Mouse (Mus musculus): ENCODE data around the gene Cabp4. TPM values are rescaled to one million over a fixed set of nuclear protein-coding genes. Genes with fewer than 3 reads are reported as not detected.
"Not testable (repeated sequence)": the region's sequence is repeated elsewhere in the genome, so short reads cannot be mapped to it uniquely, and the experiment has no call there.

The Cabp4 gene
- total RNA-seq, 2 experiments from 2014 or later = 0.14 TPM; not detected in 1

DNA sequence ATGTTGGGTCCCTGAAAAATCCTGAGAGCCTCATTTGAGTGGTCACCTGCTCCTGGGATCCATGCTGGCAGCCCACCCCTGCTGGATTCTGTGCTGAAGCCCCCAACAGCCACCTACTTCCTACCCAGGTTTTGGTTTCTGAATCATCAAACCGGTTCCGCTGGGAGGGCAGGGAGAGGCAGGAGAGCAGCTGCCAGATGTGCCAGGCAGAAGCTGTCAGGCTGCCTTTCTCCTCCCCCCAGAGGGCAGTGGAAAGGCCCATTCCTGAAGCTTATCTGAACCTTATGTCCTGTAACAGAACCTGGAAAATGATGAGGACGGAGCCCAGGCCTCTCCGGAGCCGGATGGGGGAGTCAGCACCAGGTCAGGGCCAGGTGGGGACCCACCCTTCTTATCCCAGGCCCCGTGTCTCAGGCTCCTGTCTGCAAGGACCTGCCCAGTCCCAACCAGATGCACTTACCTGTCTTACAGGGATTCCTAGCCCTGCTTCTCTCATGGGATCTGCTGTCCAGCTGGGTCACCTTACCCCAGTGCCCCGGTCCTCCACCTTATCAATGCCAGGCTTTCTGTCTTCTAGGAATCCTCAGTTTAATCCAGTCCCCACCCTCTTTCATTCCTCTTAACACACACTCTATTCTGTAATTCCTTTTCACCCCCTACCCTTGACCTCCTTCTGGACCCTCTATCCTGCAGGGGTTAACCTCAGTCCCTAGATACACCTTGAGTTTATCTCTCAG lies 16.9 kb downstream of the Cabp4 start:
- intact Hi-C loops (cut with DNase I; ENCODE audit: low total_unique reads) = no loop called here
- no peak for DNase-seq

GRCm38 (mm10) chr19:4125741-4126696 lies 17.8 kb downstream of the Cabp4 start, which contains the start of gene Aip:
TSS of gene Aip (minus strand) at chr19:4125858.
- intact Hi-C loops (cut with DNase I; ENCODE audit: low total_unique reads) = no loop called here
- peak; percentile 99 for DNase-seq

DNA sequence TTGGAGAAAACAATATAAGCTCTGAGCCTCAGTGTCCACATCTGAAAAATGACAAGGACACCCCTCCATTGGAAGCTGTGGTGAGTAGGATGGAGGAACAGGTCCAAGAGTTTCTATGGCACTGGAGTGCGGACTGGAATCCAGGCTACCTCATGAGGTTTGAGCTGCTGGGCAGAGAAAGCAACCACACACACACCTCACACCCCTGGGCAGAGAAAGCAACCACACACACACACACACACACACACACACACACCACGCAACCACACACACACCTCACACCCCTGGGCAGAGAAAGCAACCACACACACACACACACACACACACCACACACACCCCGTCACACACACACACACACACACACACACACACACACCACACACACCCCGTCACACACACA lies 18.6 kb downstream of the Cabp4 start:
- intact Hi-C loops (cut with DNase I; ENCODE audit: low total_unique reads); DNase-seq: not testable (repeated sequence)

GRCm38 (mm10) chr19:4124432-4124831 lies 19.4 kb downstream of the Cabp4 start:
- no peak for DNase-seq
- intact Hi-C loops (cut with DNase I; ENCODE audit: low total_unique reads) = no loop called here

DNA sequence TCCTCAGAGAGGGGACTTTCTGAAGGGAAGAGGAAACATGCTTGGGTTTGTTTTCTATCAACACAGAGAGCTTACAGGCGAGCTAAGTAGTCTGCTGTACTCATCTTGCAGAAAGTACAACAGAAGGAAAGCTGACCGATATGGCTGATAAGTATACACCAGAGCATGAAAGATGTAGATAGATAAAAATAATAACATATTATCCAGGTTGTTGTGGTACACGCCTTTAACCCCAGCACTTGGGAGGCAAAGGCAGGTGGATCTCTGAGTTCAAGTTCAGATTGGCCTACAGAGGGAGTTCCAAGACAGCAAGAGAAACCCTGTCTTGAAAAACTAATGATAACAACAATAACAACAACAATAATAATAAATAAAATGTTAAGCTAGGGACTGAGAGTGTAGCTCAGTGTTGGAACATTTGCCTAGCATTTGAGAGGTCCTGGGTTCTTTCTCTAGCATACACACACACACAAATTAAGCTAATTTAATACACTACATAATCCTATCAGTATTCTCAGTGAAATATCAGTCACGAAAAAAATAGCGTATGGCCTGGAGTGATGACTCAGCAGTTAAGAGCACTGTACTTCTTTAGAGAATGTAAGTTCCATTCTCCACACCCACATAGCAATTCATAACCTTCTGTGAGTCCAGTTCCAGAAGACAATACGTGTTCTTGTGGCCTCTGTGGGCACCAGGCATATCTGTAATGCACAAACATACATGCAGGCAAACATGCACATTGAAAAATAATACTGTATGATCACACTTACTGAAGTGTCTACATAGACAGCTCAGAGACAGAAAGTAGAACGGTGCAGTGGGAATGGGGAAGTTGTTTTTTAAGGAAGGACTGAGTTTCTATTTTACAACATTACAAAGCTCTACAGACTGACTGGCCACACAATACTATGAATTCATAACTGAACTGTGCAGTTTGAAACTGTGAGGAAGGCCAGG lies 21.1 kb downstream of the Cabp4 start:
- intact Hi-C loops (cut with DNase I; ENCODE audit: low total_unique reads) = no loop called here
- DNase-seq = no peak

GRCm38 (mm10) chr19:4121896-4122295 lies 21.9 kb downstream of the Cabp4 start:
- DNase-seq; intact Hi-C loops (cut with DNase I; ENCODE audit: low total_unique reads): not testable (repeated sequence)

DNA sequence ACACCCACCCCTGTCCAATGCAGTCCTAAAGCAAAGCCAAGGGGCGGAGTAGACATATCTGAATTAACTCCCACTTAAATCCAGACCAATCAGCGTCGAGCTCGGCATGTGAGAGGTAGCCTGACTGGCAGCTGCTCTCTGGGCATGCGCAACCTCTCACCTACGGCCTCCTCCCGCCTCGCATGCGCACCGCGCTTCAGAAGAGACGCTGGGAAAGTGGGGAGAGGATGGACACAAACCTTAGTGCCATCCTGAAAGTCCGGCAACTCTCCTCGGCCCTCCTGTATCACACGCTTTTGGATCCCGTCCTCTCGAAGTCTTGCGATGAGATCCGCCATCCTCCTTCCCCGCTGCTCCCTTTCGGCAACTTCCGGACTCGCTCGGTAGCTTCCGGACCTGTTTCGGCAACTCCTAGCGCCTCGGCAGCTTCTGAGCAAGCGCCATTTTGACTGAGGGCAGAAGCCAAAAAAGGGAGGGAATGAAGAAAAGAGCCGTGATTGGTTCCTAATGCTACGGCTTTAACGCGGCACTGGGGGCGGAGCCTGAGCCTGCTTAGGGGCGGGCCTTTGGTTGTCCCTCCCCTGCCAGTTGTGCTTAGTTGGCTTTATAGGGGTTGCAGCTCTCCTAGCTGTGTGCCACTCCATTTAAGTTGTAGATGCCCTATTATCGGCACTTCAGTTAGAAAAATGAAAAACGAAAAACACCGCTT lies 22.6 kb downstream of the Cabp4 start:
- peak; percentile 98 for DNase-seq
- intact Hi-C loops (cut with DNase I; ENCODE audit: low total_unique reads) = no loop called here

DNA sequence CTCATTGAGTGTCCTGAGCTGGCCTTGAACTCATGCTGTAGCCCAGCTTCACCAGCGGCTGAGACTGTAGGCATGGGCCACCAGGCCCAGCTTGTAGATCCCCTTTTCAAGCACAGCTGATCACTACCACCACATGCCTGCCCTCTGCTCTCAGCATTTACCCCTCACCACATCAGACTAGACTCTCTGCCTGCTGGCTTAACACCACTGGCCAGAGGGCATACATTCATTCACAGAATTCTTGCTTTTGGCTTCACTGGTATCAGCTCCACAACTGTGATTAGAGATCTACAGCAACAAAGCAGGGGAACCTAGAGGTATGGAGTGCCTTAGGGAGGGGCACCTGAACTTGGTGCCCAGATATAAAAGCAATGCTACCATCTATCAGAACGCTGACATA lies 23.3 kb downstream of the Cabp4 start:
- no peak for DNase-seq
- intact Hi-C loops (cut with DNase I; ENCODE audit: low total_unique reads) = no loop called here

GRCm38 (mm10) chr19:4119716-4120487 lies 23.9 kb downstream of the Cabp4 start:
- DNase-seq = no peak
- intact Hi-C loops (cut with DNase I; ENCODE audit: low total_unique reads) = no loop called here

DNA sequence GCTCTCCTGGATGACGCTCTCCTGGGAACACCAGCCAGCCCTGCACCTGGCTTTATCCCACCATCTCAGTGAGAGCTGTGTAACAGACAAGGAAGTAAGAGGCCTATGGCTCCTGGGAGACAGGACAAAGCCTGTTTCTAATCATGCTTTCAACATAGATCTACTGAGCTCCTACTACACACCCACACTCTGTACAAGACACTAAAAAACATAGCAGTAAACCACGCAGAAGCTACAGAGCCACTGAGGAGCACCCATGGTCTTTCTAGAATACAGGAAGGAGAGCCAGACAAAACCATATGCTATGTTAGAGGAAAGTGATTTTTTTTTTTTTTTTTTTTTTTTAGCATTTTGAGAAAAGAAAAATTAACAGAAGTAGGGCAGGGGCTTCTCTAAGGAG lies 25.5 kb downstream of the Cabp4 start:
- no peak for DNase-seq
- intact Hi-C loops (cut with DNase I; ENCODE audit: low total_unique reads) = no loop called here

- DNase-seq = no peak
- intact Hi-C loops (cut with DNase I; ENCODE audit: low total_unique reads) = no loop called here
Observed at GRCm38 (mm10) chr19:4117006-4117405, 26.8 kb downstream of the Cabp4 start.

GRCm38 (mm10) chr19:4115816-4116215 lies 28.0 kb downstream of the Cabp4 start:
- intact Hi-C loops (cut with DNase I; ENCODE audit: low total_unique reads) = no loop called here
- DNase-seq = no peak

- DNase-seq = no peak
- intact Hi-C loops (cut with DNase I; ENCODE audit: low total_unique reads) = no loop called here
Observed at GRCm38 (mm10) chr19:4115144-4115543, 28.7 kb downstream of the Cabp4 start.

DNA sequence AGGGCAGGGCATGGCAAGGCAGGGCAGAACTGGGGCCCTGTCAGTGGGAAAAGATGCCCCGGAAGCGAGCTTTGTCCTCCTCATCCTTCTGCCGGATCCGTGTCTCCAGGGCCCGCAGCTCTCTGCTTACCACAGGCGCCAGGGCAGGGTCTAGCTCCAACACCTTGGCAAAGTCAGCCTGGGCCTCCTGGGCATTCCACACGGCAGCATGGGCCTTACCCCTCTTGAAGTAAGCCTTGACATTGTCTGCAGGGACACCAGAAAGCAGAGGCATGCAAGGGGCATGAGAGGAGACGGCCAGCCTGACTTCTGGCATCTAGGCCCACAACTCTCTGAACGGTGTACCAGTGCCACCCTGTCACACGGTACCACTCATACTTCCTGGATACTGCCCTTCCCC lies 29.3 kb downstream of the Cabp4 start:
- DNase-seq = no peak
- intact Hi-C loops (cut with DNase I; ENCODE audit: low total_unique reads) = no loop called here

- intact Hi-C loops (cut with DNase I; ENCODE audit: low total_unique reads) = no loop called here
- DNase-seq = no peak
Observed at GRCm38 (mm10) chr19:4113806-4114230, 30.0 kb downstream of the Cabp4 start.

DNA sequence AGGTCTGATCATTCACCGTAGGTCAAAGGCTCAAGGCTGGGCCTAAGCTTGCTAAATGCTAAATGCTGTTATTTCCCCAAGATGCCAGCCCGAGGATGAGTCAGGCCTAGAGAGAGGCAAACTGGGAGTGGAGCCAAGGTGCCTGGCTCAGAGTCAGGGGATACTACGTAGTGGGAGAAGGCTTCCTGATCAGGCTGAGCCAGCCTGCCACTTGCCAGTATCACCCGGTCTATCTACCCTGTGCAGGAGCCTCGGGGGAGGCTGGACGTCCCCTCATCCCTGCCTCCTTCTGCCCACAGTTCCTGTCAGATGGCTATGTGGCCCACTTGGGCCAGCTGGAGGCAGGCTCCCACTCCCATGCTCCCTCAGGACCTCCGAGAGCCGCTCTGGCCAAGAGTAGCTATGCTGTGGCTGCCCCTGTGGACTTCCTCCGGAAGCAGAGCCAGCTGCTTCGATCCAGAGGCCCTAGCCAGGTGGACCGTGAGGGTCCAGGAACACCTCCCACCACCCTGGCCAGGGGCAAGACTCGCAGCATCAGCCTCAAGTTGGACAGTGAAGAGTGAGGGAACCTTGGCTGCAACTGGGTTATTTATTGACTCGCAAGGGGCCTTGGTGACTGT lies 30.5 kb downstream of the Cabp4 start:
- intact Hi-C loops (cut with DNase I; ENCODE audit: low total_unique reads) = no loop called here
- peak; percentile 81 for DNase-seq

DNA sequence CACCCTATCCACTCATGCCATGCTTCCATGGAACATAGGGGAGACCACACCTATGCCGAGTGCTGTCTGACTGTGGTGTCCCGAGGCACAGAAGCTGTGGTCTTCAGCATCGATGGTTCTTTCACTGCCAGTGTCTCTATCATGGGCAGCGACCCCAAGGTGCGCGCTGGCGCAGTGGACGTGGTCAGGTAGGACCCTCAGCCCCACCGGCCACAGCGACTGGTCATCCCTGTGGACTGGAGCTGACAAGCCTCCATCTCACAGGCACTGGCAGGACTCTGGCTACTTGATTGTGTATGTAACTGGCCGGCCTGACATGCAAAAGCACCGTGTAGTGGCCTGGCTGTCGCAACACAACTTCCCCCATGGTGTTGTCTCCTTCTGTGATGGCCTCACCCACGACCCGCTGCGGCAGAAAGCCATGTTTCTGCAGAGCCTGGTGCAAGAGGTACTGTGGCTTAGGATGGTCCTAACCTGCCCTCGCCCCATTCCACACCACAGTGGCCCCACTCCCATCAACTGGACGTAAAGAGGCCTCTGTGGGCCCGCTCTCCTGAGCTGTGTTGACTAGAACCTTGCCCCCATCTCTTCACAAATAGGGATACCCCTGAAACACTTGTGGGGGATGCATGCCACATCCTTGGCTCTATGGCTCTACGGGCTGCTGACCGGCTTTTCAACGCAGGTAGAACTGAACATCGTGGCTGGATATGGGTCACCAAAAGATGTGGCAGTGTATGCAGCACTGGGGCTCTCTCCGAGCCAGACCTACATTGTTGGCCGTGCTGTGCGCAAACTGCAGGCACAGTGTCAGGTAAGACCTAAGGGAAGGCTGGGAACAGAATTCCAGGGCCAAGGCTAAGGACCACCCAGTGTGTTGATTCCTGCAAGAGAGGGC lies 31.5 kb downstream of the Cabp4 start:
- no peak for DNase-seq
- intact Hi-C loops (cut with DNase I; ENCODE audit: low total_unique reads) = no loop called here

All from gastrocnemius, postnatal 14 days (tissue).